Mouse (Mus musculus) ES-Bruce4 (cell line): ENCODE measurements around the gene Acot7. TPM values are rescaled to one million over a fixed set of nuclear protein-coding genes. Genes with fewer than 3 reads are reported as not detected.

Source experiments
- H3K27ac ChIP-seq: 2 replicates; pipeline ENCODE4 v1.5.1; 2012; ENCODE audit warnings: low read length, inconsistent platforms; ENCODE audit not compliant: insufficient read depth
- H3K27me3 ChIP-seq: 2 replicates; pipeline ENCODE4 v1.6.1; 2012; ENCODE audit warnings: mild to moderate bottlenecking, low read length, inconsistent platforms; ENCODE audit not compliant: control insufficient read depth, poor library complexity, insufficient read depth, severe bottlenecking
- H3K36me3 ChIP-seq: 2 replicates; pipeline ENCODE4 v1.6.1; 2012; ENCODE audit warnings: inconsistent platforms, mild to moderate bottlenecking, low read length, moderate library complexity; ENCODE audit not compliant: control insufficient read depth, poor library complexity, insufficient read depth, severe bottlenecking
- H3K4me1 ChIP-seq: one replicate; pipeline ENCODE4 v1.8.1; 2011; ENCODE audit warnings: low read length; ENCODE audit not compliant: control insufficient read depth, insufficient read depth
- H3K4me3 ChIP-seq: 2 replicates; pipeline ENCODE4 v1.5.1; 2011; ENCODE audit warnings: low read depth, mild to moderate bottlenecking, low read length
- H3K9ac ChIP-seq: 2 replicates; pipeline ENCODE4 v1.6.1; 2012; ENCODE audit warnings: low read depth, mild to moderate bottlenecking, inconsistent platforms; ENCODE audit not compliant: poor library complexity, severe bottlenecking
- H3K9me3 ChIP-seq: replicated peaks from 2 replicates; pipeline ENCODE4 v1.6.1; 2012; ENCODE audit warnings: mild to moderate bottlenecking, low read length, inconsistent platforms; ENCODE audit not compliant: control insufficient read depth, poor library complexity, insufficient read depth, severe bottlenecking
- CTCF ChIP-seq: IDR thresholded peaks from one replicate; pipeline ENCODE4 v1.8.1; 2011; ENCODE audit warnings: low read depth, low read length
- EP300 ChIP-seq: IDR thresholded peaks from 2 replicates; pipeline ENCODE4 v1.6.1; 2011; ENCODE audit warnings: low read depth, low read length; ENCODE audit not compliant: insufficient read depth
- POLR2A ChIP-seq: IDR thresholded peaks from one replicate; pipeline ENCODE4 v1.8.1; 2011; ENCODE audit warnings: low read length; ENCODE audit not compliant: insufficient read depth
- polyA plus RNA-seq: library from polyadenylated mRNA; stranded (reverse); fragments of >200 nt; gene quantifications from 2 replicates; pipeline ENCODE4 v1.2.4, GENCODE M21; 2011; ENCODE audit warnings: low read depth; ENCODE audit not compliant: missing spikeins, insufficient read depth, insufficient read length

Gene Acot7
- polyA plus RNA-seq, 1 experiment = 49.5 TPM

DNA sequence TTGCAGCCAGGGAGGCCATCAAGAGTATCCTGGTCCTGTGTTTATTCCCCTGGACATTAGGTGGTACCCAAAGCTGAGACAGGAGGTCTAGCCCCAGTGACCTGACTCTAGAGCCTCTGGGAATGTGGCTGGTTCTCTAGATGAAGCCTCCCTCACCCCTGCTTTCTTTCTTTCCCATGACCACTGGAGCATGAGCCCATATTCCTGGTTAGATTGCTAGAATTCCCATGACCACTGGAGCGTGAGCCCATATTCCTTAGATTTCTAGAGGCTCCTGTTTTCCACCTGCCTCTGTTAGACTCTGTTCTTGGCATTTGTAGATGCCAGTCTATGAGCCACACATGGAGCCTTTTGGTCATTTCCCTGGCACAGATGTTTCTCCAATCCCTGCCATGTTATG is 24.5 kb downstream of the Acot7 start:
- no peaks in the 10 kb centered on the region for H3K9me3 ChIP-seq
- H3K27ac ChIP-seq = no peak overlapping the region
- no peaks in the 10 kb centered on the region for H3K27me3 ChIP-seq
- H3K4me3 ChIP-seq = no peak overlapping the region
- H3K9ac ChIP-seq = no peak overlapping the region
- no peaks in the 10 kb centered on the region for H3K4me1 ChIP-seq
- TF ChIP-seq EP300 (no peak), CTCF (no peak), POLR2A (no peak)
- H3K36me3 ChIP-seq = no peaks in the 10 kb centered on the region

DNA sequence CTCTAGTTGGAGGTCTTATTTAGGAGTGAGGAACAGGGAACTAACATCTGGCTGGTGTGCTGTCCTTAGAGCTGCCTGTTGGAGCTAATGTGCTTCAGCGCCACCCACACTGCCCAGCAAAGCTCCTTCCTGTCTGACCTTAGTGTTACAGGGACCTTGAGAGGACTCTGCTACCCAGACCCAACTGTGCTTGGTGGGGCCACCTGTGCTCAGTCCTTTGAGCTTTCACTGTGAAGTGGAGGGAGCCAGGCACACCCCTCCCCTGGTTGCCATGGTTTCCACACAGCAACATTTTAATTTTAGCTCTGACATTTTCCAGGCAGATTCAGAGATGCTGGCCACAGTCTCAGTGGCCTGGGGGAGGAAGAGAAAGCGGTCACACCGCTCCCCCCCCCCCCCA is 25.0 kb downstream of the Acot7 start:
- H3K27ac ChIP-seq = no peak overlapping the region
- no peak for TF ChIP-seq EP300
- no peak for TF ChIP-seq CTCF
- TF ChIP-seq POLR2A = no peak
- H3K4me1 ChIP-seq = no peaks in the 10 kb centered on the region
- no peaks in the 10 kb centered on the region for H3K27me3 ChIP-seq
- no peaks in the 10 kb centered on the region for H3K36me3 ChIP-seq
- no peak overlapping the region for H3K4me3 ChIP-seq
- no peaks in the 10 kb centered on the region for H3K9me3 ChIP-seq
- no peak overlapping the region for H3K9ac ChIP-seq

DNA sequence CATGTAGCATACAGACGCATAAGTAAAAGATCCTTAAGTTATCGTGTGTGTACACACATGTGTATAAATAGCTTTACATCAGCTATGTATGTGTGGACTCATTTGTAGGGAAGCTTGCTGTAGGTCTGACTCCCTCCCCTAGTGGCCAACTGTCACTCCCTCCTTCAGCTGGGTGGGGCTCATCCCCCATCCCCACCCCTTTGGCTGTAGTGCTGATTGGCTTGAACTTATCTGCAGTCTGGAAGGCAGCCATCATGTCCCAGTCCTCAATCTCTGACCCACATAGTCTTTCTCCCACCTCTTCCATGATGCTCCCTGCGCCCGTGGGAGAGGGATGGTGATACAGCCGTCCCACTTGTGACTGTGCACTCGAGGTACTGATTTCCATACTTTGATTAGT is 26.7 kb downstream of the Acot7 start:
- H3K9ac ChIP-seq = no peak overlapping the region
- no peaks in the 10 kb centered on the region for H3K4me1 ChIP-seq
- H3K27ac ChIP-seq = no peak overlapping the region
- H3K27me3 ChIP-seq = no peaks in the 10 kb centered on the region
- no peak overlapping the region for H3K4me3 ChIP-seq
- H3K36me3 ChIP-seq = no peaks in the 10 kb centered on the region
- TF ChIP-seq EP300 (no peak), CTCF (no peak), POLR2A (no peak)
- H3K9me3 ChIP-seq = no peaks in the 10 kb centered on the region

DNA sequence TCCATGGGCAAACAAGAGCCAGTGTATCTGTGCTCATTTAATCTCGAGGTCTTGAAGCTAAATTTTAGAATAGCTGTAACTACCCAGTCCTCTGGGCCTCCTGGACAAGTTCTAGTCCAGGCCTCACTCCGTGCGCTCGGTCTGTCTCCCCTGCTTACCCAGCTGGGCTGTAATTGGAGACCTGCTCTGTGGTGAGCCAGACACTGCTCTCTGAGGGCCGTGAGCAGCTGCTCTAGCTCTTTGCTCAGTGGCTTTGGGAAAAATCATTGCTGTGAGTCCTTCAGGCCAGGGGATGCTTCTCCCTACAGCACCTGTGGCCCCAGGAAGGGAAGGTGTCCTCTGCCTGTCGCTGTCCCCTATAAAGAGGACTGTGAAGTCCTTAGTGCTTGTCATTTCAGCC is 28.3 kb downstream of the Acot7 start:
- no peaks in the 10 kb centered on the region for H3K27me3 ChIP-seq
- H3K4me1 ChIP-seq = no peaks in the 10 kb centered on the region
- no peak for TF ChIP-seq CTCF
- TF ChIP-seq EP300 = no peak
- TF ChIP-seq POLR2A = no peak
- no peaks in the 10 kb centered on the region for H3K36me3 ChIP-seq
- H3K4me3 ChIP-seq = no peak overlapping the region
- no peaks in the 10 kb centered on the region for H3K9me3 ChIP-seq
- no peak overlapping the region for H3K9ac ChIP-seq
- no peak overlapping the region for H3K27ac ChIP-seq

DNA sequence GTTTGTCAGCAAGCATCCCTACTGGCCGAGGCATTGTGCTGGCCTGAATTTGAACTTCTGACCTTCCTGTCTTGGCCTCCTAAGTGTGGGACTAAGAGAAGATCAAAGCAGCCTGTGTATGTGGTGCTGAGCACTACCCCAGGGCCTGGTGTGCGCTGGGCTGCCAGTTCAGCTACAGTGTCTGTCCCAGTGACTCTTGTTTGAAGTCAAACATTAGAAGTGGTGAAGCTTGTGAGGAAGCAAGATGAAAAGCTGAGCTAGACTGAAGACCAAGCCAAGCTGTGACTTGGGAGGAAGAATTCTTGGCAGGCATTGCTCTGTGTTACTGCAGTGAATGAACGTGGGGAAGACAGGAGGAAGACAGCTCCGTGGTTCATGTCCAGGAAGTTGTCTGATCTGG is 31.7 kb downstream of the Acot7 start:
- no peak overlapping the region for H3K9ac ChIP-seq
- TF ChIP-seq CTCF = no peak
- no peak for TF ChIP-seq POLR2A
- TF ChIP-seq EP300 = no peak

DNA sequence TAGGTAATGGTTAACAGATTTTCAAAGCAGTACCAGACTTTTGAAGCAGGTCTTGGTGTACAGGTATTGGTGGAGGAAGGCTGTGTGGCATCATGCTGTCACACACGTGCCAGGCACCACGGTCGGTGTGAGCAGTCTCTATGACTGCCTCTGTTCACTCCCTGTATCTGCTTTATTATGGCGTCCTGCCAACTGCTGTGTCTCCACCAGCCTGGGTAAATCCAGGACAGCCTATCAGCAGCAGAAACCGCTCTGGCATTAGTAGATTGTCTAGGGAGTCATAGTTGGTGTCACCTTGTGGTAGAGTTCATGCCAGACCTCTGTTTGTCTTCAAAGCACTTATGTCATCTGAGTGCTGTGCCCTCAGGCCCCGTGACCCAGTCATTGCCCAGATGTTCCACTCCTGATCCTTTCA is 34.2 kb downstream of the Acot7 start:
- H3K9me3 ChIP-seq = no peaks in the 10 kb centered on the region
- no peak overlapping the region for H3K27ac ChIP-seq
- TF ChIP-seq CTCF = no peak
- TF ChIP-seq POLR2A = no peak
- TF ChIP-seq EP300 = no peak
- H3K9ac ChIP-seq = no peak overlapping the region
- no peaks in the 10 kb centered on the region for H3K36me3 ChIP-seq
- H3K4me1 ChIP-seq = no peaks in the 10 kb centered on the region
- no peak overlapping the region for H3K4me3 ChIP-seq
- H3K27me3 ChIP-seq = no peaks in the 10 kb centered on the region

More for the DNA sequence above, 31.7 kb downstream of the Acot7 start:
- H3K36me3 ChIP-seq = no peaks in the 10 kb centered on the region
- no peaks in the 10 kb centered on the region for H3K4me1 ChIP-seq
- H3K9me3 ChIP-seq = no peaks in the 10 kb centered on the region
- H3K27ac ChIP-seq = no peak overlapping the region
- no peak overlapping the region for H3K4me3 ChIP-seq
- no peaks in the 10 kb centered on the region for H3K27me3 ChIP-seq
